Mouse (Mus musculus) left cerebral cortex, postnatal 10 days (tissue): Measurements from ENCODE around the gene Adgrg5. TPM values are rescaled to one million over a fixed set of nuclear protein-coding genes. Genes with fewer than 3 reads are reported as not detected.
A peak's percentile ranks its signal among the peaks of the same experiment; 100 is the strongest.

Experiments used
- DNase-seq, 2 experiments: peaks; one replicate each; pipeline ENCODE4 v3.0.0; 2021 to 2022; ENCODE audit warnings: low spot score in 2 of 2, mixed read lengths in 1 of 2; ENCODE audit errors: extremely low spot score in 1 of 2
- intact Hi-C: fragments of 180-260 bp; cut with DNase I; formaldehyde crosslinking; loops from one replicate; pipeline ENCODE4 v1.15.1; 2025
- total RNA-seq, 2 experiments: library from RNA; stranded (reverse); gene quantifications; 2 replicates each; pipeline ENCODE4 v1.2.3; 2021

The Adgrg5 gene
- total RNA-seq, 2 experiments from 2014 or later = not detected

- intact Hi-C loops = no loop called here
- DNase-seq = no peak
These were observed 61.5 kb downstream of the Adgrg5 start for GRCm38 (mm10) chr8:94985023-94985422.

DNA sequence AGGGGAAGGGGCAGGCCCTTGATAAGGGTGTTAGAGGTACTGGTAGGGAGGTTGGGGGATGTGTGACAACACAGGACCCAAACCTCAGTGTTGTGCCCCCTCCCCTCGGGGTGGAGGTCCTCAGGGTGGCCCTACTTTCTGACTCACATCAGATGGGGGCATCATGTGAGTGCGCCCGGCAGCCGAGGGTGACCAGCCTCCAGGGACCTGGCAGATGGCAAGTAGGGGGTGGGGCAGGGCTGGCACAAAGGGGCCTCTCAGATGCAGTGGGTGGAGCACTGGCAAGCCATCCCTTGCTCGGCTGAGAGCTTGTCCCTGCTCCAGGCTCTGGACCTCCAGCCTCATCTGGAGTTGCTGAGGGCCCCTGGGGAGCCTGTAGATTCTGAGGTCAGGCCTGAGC is 63.2 kb downstream of the Adgrg5 start:
- intact Hi-C loops = no loop called here
- peak; percentile 63 to 81 for DNase-seq

DNA sequence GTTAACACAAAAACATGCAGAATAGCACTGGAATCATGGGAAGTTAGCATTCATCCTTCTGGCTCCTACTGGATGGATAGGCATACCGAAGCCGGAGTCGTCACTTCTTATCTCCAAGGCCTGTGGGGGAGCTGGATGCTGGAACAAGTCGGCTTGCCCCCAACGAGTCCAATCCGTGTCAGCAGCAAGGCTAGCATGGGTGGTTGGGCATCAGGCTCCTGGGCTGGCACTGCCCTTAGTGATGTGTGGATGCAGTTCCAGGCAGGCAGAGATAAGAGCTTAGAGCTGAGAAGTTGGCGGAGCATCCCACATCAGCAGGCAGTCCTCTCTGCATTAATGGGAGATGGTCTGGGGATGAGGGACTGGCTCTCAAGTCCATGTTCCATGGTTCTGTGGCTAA is 64.1 kb downstream of the Adgrg5 start:
- DNase-seq = no peak
- intact Hi-C loops = no loop called here

GRCm38 (mm10) chr8:94988619-94989018 is 65.1 kb downstream of the Adgrg5 start:
- intact Hi-C loops = no loop called here
- no peak for DNase-seq

- intact Hi-C loops = no loop called here
- no peak for DNase-seq
These were observed 66.2 kb downstream of the Adgrg5 start for GRCm38 (mm10) chr8:94989711-94990110.

GRCm38 (mm10) chr8:94990598-94991453 is 67.3 kb downstream of the Adgrg5 start:
- intact Hi-C loops = no loop called here
- no peak for DNase-seq

GRCm38 (mm10) chr8:94991454-94991994 is 68.0 kb downstream of the Adgrg5 start:
- DNase-seq = no peak
- intact Hi-C loops = no loop called here

DNA sequence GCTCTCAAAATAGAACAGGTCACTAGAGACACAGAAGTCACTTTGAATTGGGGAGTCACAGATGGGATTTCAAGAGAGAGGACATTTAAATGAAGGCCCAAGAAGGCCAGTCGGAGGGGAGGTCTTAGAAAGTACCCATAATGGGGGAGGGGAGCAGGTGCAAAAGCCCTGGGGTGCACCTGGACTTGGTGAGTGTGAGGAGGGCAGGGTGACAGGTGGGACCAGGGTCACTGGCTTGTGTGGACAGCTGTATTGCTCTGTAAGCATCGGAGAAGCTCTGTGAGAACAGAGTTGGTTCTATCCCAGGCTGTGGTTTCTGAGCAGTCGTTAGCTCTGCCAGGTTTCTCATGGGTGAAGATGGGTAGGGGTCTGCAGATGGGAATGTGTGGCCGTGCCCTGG is 68.5 kb downstream of the Adgrg5 start:
- DNase-seq = no peak
- intact Hi-C loops = no loop called here

DNA sequence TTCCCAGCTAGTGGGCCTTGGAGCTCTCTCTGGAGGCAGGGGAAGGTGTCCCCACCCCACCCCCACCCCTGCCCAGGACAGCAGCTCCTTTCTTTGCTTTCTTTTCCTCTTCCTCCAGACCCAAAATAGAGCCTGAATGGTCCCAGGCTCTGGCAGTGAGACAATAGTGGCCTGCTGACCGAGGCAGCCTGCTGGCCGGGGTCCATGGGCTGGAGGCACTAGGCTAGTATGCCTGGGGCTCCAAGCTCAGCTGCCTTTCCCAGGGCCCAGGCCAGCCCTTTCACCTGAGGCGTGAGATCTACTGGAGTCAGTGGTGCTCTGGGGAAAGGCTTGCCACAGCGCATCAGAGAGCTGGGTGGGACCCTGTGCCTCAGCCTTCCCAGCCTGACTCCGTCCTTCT is 69.0 kb downstream of the Adgrg5 start:
- intact Hi-C loops = no loop called here
- peak; percentile 82 to 88 for DNase-seq

Other genes starting within 250 kb of the Adgrg5 start
- gene Pllp, start 227.4 kb upstream of the Adgrg5 start, total RNA-seq = 10 to 100 TPM; 19.5 to 25.3 TPM
- under 1 TPM; 0.15 to 0.26 TPM for gene Ccl22, start 178.1 kb upstream of the Adgrg5 start, total RNA-seq
- 100 to 1,000 TPM; 417 to 438 TPM for gene Cx3cl1, start 151.7 kb upstream of the Adgrg5 start, total RNA-seq
- gene Ccl17, start 113.2 kb upstream of the Adgrg5 start, total RNA-seq = 10 to 100 TPM; 10.8 to 12.3 TPM
- 10 to 100 TPM; 58.7 to 62.1 TPM for gene Coq9, start 85.4 kb upstream of the Adgrg5 start, total RNA-seq
- 10 to 100 TPM; 75.8 to 82.3 TPM for gene Ciapin1, start 85.3 kb upstream of the Adgrg5 start, total RNA-seq
- gene Polr2c, start 66.2 kb upstream of the Adgrg5 start, total RNA-seq = 10 to 100 TPM; 50.9 to 55.1 TPM
- gene Dok4, start 47.4 kb upstream of the Adgrg5 start, total RNA-seq = 10 to 100 TPM; 74.9 to 79.5 TPM
- gene Ccdc102a, start 5.6 kb upstream of the Adgrg5 start, total RNA-seq = 1 to 10 TPM; 2.6 to 3.3 TPM
- gene Adgrg1, start 51.1 kb downstream of the Adgrg5 start, total RNA-seq = 100 to 1,000 TPM; 122 to 128 TPM
- under 1 TPM; 0.22 to 0.32 TPM for gene Adgrg3, start 94.0 kb downstream of the Adgrg5 start, total RNA-seq
- 1 to 10 TPM in 1 of 2 experiments, under 1 TPM in 1; 0.86 to 1.6 TPM for gene Drc7, start 131.4 kb downstream of the Adgrg5 start, total RNA-seq
- gene Katnb1, start 157.5 kb downstream of the Adgrg5 start, total RNA-seq = 10 to 100 TPM; 40.9 to 45.3 TPM